Mouse (Mus musculus): ENCODE measurements at regions not wholly inside any gene's neighbourhood (a gene's known extent, or its start where the extent isn't known, plus 50 kb on each side); places are given as distances from the start of the nearest gene placed in this dataset.

GRCm38 (mm10) chr5:43037592-43037991 lies 195.4 kb upstream of the Cpeb2 start:
- TF ChIP-seq POLR2A (IDR thresholded peaks at IDR 0.05; ENCODE audit: control insufficient read depth, low read depth, low read length) = no peak
- no peak for TF ChIP-seq CTCF (IDR thresholded peaks at IDR 0.05; ENCODE audit: control insufficient read depth, insufficient read depth, insufficient replicate concordance, low read depth, low read length)

Data from testis, adult 2 months (tissue).